Mouse (Mus musculus): ENCODE results near the gene Bptf. TPM values are rescaled to one million over a fixed set of nuclear protein-coding genes. Genes with fewer than 3 reads are reported as not detected.

The Bptf gene
- total RNA-seq, 2 experiments from 2014 or later = 36.5 to 63.3 TPM

DNA sequence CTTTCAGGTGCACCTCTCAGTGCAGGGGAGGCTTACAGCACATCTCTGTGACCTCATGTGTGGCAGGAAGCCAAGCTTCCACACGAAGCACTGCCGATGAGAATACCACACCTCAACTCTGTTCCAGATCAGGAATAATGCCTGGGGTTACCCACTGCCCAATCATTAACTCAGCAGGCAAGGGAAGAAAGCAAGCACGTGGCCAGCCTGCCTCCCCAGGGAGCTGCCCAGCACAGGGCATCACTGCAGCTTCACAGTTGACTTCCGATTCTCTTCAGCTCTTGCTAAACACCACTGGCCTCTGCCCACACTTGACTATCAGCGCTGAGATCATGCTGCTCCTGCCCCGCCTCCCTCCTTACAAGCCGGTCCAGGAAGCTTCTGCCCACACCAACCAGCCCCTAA lies 7.6 kb downstream of the Bptf start:
- ATAC-seq (replicated peaks; ENCODE audit: poor library complexity) = peak; percentile 99

DNA sequence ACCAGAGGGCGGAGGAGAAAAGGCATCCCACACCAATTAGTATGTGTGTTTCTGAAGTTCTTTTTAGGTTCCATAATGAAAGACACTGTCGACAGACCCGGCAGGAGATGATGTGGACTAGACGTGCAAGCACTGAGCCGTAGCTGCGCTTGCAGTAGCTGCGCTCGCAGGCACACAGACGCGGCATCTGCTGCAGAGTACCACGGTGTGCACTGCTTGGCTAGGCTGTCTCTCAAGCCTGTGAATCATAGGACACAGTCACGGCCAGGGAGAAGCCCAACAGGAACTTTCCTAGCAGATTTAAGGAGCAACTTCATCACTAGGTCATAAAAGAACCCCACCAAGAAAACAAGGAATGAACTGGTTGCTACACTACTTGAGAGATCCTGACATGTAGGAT lies 14.1 kb downstream of the Bptf start:
- no peak for ATAC-seq (replicated peaks; ENCODE audit: poor library complexity)

DNA sequence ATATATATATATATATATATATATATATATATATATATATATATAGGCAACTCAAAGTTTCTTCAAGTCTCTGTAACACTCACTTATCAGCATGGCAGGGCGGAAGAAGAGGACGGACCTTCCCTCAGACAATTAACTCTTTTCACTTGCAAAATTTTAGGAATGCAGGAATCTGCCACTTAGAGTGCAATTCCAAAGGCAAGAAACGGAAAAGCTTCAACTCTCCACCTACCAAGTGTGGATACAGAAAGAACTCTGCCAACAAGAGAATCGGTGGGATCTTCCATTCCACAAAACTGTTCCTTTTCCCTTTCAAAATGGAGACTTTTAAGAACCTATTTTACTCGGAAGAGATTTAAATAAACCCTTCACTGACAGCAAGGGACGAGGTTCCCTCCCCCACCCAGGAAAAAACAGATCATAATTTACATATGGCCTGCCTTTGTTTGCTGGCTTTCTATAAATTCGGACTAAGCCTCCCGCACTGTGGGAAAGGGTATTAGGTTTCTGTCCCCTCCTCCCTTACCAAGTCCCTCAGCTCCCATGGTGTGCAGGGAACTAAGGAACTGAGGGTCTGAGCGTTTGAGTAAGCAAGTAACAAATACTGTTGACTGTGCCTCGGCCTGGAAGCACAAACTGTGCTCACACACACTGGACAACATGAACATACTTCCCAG lies 17.9 kb downstream of the Bptf start:
- ATAC-seq (replicated peaks; ENCODE audit: poor library complexity) = no peak

DNA sequence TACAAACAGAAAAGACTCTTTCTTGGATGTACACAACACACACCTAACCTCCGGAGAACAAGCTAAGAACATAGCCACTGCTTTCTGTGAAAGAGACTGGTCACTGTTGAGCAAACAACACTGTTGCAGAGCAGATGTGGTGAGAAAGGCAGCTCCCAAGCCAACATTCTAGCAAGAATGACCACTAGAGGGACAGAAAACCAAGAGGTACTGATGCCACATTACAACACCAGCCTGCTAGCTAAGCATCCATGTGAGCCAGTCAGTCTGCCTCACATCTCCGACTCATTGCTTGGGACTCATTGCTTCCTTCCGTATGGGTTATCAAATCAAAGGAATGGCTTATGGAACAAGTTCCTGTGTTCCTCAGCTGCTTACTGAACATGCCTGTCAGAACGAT lies 18.8 kb downstream of the Bptf start:
- ATAC-seq (replicated peaks; ENCODE audit: poor library complexity) = peak; percentile 89

DNA sequence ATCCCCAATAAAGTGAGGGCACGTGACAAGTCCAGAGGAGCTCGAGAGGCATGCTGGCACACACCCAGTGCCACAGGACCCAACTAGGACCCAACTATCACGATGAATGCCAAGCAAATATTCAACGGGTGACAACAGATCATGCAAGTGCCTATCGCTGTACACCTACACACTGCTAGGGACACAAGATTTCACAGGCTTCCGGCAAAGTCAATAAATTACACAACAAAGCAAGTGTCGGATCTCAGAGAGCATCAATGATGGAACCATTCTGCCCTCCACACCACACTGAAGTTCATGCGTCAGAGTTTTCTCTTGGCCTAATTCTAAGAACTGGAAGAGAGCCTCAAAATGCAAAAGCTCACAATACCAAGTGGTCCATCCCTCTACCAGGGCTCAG lies 22.3 kb downstream of the Bptf start:
- ATAC-seq (replicated peaks; ENCODE audit: poor library complexity) = no peak

DNA sequence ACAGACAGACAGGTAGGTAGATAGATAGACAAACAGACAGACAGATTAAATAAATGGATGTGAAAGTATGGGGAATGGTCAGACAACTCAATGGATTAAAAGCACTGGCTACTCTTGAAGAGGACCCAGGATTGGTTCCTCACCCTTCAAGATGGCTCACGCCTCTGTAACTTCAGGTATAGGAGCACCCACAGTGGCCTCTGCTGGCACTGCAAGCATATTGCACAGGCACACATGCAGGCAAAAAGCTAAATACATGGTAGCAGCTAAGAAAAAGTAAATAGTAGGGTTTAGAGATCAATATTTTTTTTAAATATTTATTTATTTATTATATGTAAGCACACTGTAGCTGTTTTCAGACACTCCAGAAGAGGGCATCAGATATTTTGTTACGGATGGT lies 23.0 kb downstream of the Bptf start:
- ATAC-seq (replicated peaks; ENCODE audit: poor library complexity) = peak; percentile 66

DNA sequence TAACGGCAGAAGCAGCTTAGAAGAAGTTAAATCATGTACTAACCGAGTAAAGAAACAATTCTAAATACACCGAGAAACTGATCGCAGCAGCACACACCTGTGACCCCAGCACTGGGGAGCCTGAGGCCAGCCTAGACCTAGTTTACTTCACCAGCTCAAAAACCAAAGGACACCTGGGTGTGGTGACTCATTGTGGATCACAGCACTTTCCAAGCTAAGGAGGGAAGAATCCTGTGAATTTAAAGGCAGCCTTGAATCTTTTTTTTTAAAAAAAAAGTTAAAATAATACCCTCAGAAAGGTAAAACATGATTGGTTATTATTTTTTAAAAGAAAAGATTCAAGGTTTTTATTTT lies 24.2 kb downstream of the Bptf start:
- ATAC-seq (replicated peaks; ENCODE audit: poor library complexity) = no peak

DNA sequence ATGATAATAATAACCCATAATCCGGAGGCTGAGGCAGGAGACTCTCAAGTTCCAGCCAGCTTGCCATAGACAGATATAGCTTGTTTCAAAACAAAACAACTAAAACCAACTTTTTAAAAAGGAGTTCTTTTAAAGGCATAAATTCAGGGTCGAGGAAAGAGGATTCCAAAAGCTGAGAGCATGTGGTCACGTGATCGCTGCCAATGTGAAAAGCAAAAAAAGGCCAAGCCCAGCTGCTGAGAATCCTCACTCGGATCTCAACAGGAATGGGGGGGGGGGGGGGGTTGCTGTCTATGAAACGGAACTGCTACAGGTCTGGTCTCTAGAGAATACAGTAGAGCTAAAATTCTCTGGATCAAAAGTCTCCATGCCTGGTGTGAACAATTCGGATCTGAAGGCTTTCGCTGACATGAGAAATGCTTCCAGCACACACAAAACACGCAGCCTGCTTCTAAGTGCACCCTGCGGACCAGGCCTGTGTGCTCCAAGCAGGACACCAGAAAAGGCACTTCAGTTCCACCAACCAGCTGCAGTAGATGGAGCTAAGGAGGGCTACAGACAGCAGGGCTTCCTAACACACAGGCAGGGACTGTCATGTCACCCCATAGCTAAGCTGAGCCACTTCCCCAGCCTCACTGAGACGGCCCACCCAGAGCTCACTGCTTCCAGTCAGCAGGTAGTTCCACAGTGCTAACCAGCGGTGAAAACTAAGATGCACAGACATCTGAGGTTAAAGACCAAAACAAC lies 24.8 kb downstream of the Bptf start:
- no peak for ATAC-seq (replicated peaks; ENCODE audit: poor library complexity)

DNA sequence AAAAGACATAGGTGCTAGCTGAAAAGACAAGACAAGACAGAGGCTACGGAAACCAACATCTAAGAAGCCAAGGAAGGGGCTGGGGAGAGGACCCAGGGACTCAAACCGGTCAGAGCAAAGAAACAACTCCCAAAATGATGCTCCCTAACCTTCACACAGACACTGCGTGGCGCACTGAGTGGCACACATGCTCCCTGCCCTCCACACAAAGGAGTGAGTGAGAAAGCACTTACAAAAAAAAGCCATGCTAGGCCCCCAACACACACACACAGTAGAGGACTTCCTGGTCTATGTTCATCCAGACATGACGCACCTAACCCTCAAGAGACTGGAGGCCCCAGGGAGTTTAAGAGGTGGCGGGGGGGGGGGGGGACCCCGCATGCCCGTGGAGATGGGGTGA lies 25.5 kb downstream of the Bptf start:
- no peak for ATAC-seq (replicated peaks; ENCODE audit: poor library complexity)

DNA sequence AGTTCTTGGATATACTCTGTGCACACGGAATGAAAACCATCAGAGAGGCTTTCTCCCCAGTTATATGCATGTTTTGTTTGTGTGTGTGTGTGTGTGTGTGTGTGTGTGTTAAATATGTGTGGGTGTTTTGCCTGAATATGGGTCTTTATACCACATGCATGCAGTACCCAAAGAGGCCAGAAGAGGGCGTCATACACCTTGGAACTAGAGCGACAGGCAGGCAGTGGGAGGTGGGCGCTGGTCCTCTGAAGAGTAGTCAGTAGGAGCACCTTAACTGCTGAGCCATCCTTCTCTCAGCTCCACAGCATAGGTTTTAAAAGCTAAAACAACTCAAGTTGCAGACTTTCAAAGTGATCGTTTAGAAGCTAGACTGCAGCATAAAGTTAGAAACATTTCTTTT lies 26.7 kb downstream of the Bptf start:
- ATAC-seq (replicated peaks; ENCODE audit: poor library complexity) = peak; percentile 78

DNA sequence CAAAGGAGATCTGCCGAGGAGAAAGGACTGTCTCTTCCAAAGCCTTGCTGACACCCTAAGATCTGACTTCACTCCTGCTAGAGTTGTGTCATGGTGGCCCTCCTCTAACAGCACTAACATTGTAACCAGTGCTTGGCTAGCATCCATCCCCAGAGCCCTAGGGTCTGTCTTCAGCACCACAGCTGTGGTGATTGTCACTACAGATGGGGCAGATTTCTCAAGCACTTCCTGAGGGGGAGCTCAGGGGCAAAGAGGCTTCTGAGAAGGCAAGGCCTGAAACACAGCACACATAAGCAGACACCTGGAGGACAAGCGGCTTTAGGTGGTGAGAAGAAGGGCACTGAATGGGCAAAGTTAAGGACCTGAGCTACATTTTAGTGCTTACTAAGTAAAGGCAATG lies 28.2 kb downstream of the Bptf start:
- 0 out of 2 replicates have a peak, but pooled peaks have one; percentile 17 for ATAC-seq (replicated peaks; ENCODE audit: poor library complexity)

DNA sequence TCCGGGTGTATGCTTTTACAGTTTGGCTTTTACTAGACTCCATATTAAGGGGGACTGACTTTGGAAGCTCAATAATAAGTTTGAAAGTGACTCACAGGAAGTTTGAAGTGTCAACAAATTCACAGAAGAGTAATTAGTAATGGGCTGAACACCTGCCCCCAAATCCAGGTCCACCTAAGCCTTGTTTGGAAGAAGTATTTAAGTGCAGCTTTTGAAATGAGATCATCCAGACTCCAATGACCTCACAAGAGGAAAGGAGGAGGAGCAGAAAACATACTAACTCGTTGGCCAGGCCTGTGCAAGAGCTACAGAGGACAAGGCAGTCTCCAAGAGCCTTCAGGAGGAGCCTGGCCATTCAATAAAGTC lies 28.7 kb downstream of the Bptf start:
- no peak for ATAC-seq (replicated peaks; ENCODE audit: poor library complexity)

DNA sequence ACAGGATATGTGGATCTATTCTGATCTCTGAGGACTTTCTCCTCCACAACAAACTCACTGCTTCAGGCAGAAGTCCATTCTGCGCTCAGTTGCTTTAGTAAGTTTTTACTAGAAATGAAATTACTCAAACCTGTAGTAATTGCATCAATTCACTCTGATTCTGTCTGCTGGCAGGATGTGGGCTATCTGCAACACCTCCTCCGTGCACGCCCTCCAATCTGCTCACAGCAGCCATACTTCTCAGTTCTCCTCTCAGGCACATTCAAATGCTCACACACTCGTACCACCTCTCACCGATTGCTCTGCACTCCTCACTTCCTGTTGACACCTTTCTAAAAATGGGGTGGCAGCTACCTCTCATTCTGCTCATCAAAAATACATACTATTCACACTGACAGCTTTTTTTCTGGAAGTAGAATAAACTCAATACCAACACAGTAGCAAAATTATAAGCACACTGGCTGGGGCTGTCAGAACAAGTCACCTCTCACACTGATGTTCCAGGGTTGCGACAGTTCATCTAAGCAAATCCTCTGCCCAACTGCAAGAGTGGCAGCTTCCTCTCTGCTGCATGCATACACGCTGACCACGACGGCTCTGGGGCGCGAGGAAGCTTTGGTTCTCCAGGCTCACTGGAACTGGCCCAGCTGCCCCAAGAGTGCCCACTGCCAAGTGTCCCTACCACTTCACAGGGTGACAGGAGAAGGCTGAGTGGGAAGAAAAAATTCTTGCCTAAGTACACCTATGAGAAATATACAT lies 29.3 kb downstream of the Bptf start:
- ATAC-seq (replicated peaks; ENCODE audit: poor library complexity) = peak; percentile 82

DNA sequence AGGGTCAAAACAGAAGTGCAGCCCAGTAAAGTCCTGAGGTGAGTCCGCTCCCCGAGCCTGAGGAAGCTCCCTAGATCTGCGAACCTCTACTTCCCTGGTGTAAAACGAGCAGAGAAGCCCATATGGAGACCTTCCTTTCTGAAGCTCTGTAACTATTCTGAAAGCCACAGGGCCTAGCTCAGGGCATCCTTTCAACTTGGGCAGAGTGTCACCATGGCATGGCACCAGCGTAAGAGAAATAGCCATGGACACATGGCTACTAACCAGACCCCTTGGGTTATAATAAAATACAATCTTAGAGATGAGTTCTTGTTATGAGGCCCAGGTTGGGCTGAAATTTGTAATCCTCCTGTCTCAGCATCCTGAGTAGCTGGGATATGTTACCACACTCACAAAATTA lies 35.0 kb downstream of the Bptf start:
- no peak for ATAC-seq (replicated peaks; ENCODE audit: poor library complexity)

DNA sequence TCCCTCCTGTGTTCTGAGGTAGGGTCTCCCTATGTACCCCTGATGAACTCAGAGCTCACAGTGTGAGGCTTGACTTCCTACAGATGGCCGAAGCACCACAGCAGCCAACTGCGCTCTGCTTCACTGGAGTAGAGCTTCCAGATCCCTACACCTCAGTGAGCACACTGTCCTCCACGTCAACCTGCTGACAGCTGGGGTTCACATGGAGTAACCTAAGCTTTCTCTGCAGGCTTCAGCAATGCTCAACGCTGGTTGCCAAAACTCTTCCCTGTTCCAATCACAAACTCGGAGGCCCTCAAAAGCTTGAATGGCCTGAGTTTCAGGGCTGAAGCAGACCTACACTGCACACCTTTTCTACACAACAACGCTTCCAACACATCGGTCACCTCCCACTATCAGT lies 38.1 kb downstream of the Bptf start:
- no peak for ATAC-seq (replicated peaks; ENCODE audit: poor library complexity)

DNA sequence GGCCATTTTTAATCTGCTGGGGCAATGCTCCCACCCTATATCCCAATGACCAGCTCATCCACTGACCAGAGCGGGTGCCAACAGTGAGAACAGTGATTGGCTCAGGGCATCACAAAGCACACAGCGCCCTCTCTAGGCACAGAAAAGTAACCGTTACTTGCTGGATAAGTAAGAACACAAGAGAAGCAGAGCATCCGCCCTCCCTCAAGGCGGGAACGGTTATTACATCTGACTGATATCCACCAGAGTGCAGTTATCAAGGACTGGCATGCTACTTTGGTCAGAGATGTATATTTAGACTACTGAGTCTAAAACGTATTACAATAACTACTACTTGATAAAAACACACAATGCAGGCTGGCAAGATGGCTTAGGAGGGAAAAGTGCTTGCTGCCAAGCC lies 39.3 kb downstream of the Bptf start:
- ATAC-seq (replicated peaks; ENCODE audit: poor library complexity) = peak; percentile 98

DNA sequence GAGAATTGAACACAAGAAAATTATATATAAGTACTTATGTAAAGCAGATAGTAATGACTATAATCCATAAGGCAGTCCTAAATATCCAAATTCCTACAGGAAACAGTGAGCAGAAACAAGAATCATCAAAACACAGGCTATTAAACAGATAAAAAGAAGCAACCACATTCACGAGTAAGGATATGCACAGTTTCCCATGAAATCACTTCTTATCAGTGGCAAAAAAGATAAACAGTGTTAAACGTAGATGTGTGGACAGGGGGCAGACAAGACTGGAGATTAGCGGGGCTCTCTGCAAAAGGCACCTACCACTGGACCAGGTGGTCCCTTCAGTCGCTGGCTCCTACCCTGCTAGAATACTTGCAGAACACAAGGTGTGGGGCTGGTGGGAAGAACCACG lies 46.1 kb downstream of the Bptf start:
- ATAC-seq (replicated peaks; ENCODE audit: poor library complexity) = 0 out of 2 replicates have a peak, but pooled peaks have one; percentile 9

DNA sequence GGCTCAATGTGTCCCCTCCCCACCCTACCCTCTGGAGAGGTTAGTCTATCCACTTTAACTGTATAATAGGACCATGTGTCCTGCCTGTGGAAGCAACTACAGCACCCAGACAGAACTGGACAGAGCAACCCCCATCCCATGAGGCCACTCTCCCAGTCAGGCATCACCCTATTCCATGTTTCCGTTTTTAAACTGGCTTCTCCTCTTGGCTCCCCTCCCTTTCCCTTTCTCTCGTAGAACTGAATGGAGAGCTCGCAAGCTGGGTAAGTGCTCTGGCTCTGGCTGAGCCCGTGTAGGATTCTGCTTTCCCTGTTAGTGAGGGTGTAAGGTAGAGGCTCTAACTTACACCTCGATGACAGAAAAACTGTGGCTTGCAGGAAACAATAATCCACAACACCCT lies 48.4 kb downstream of the Bptf start:
- no peak for ATAC-seq (replicated peaks; ENCODE audit: poor library complexity)

DNA sequence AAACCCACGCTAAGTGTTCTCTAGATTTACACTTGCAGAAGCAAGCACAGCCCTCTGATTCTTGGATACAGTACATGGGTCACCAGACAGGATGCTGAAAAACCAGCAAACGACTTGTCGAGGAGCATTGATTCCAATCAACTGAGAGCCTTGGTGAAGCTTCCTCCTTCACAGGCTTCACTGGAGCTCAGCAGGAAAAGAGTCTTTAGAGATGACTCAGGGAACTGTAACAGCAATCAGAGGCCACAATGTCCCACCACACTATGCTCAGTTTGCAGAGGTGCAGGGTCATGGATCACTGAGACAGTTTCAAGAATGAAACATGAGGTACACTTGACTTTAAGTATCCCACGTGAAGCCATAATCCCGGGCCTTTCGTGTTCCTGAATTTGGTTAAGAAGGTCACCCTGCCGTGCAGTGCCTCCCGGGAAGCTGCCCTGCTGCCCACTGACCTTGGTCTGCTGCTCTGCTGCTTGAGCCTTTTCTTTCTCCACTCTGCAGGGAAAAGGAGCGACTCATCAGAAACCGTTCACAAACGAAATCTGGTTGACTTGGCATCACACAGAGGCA lies 66.6 kb downstream of the Bptf start:
- ATAC-seq (replicated peaks; ENCODE audit: poor library complexity) = no peak

DNA sequence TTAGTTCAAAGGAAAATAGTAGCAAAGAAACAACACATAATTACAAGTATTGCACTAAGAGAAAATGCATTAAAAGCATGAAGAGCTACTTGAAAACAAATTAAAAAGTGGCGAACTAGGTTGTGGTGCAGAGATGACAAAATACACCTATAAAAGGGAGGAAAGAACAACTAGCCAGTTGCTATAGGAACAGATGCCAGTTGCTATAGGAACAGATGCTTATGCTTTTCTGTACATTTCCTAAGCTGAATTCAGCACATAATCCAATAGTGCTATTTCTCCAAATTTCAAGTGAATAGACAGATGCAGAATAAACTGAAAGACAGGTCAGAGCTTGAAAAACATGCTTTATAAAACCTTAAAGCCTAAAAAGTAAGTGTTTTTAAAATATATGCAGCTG lies 67.3 kb downstream of the Bptf start:
- ATAC-seq (replicated peaks; ENCODE audit: poor library complexity) = no peak

DNA sequence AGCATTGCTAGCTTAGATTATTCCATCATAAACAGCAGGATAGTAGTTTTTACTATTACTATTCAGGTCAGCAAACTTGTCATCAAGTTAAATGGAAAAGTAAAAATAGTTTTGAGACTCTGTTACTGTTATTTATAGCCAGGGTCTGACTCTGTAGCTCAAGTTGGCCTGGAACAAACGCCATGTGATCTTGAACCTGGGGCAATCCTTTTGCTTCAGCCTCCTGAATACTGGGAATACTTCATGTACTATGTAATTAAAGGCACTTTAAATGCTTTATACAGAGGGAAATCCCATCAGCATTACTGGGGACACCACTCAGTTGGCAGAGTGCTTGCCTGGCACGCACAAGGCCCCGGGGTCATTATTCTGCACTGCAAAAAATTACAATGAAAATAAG lies 68.9 kb downstream of the Bptf start:
- no peak for ATAC-seq (replicated peaks; ENCODE audit: poor library complexity)

DNA sequence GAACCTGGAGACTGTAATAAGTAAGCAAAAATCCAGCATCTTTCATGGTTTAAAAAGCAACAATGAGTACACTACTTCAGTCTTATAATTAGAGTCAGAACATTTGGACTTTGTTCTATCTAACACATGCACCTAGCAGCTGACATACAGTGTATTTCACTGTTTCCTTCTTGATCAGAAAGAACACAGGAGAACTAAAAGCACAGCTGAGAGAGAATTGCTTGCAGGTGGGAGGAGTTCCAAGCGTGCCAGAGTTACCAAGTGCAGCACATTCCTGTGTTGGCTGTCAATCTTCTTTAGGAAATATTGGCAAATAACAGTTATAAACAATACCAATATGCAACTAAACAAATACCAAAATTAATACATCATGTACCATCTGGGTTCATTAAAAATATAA lies 71.0 kb downstream of the Bptf start:
- no peak for ATAC-seq (replicated peaks; ENCODE audit: poor library complexity)

All from megakaryocyte progenitor cell, adult 5-6 weeks (primary cell).